Mouse (Mus musculus): ENCODE data around the gene Crybg1.
A peak's percentile ranks its signal among the peaks of the same experiment; 100 is the strongest.

Gene Crybg1

GRCm38 (mm10) chr10:44148337-44149317 is at the start of gene Crybg1:
TSS of gene Crybg1 (minus strand) at chr10:44148853.
- peak; percentile 22 to 41 for DNase-seq

- DNase-seq = no peak
Observed at GRCm38 (mm10) chr10:44177365-44177764, 28.7 kb upstream of the Crybg1 start.

GRCm38 (mm10) chr10:44176548-44176947 is 27.9 kb upstream of the Crybg1 start:
- no peak for DNase-seq

GRCm38 (mm10) chr10:44176120-44176519 is 27.5 kb upstream of the Crybg1 start:
- DNase-seq = no peak

- DNase-seq = no peak
Observed at GRCm38 (mm10) chr10:44170145-44170544, 21.5 kb upstream of the Crybg1 start.

GRCm38 (mm10) chr10:44167061-44167460 is 18.4 kb upstream of the Crybg1 start:
- no peak for DNase-seq

DNA sequence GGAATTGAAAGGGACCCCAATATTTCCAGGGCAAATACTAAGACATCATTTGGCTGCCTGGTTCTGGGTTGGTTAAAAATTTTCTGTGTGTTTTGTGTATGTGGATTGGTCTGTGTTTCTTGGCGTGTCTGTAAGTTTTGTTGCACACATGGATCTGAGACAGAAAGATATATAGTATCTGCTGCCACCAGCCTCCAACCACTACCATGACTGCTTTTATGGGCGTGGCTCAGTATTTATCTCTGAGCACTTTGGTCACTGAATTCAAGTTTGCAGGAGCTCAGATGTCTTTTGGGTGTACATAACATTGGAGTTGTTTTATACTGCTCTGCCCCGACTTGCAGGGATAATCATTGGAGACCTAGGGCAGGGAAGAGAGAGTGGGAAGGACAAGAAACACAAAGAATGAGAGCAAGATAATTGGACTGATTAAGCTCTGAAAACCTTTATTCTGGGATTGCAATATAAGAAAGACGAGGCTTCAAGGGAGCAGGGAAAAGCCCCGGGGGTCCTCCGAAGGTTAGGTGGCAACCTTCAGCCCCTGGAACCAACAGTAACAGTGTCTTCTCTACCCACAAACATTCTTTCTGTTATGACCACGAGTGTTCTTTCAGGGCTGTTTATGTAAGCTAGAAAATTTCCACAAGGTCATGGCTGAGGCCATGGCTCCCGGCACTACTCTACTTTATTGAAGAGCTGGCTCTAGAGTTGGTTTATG is 15.8 kb upstream of the Crybg1 start:
- DNase-seq = no peak

GRCm38 (mm10) chr10:44163028-44163427 is 14.4 kb upstream of the Crybg1 start:
- no peak for DNase-seq

GRCm38 (mm10) chr10:44160150-44160549 is 11.5 kb upstream of the Crybg1 start:
- DNase-seq = no peak

DNA sequence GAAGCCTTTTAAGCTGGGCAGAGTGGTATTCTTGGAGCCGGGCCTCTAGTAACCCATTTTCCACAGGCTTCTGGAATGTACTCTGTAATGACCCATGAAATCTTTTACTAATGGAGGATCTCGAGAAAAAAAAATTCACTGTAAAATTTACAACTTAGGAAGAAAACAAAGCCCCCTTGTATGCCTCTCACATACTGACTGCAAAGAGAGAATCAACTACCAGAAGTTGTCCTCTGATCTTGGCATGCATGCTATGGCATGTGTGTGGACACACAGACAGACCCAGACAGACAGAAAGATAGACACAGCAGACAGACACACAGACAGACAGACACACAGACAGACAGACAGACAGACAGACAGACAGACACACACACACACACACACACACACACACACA is 8.8 kb upstream of the Crybg1 start:
- no peak for DNase-seq

DNA sequence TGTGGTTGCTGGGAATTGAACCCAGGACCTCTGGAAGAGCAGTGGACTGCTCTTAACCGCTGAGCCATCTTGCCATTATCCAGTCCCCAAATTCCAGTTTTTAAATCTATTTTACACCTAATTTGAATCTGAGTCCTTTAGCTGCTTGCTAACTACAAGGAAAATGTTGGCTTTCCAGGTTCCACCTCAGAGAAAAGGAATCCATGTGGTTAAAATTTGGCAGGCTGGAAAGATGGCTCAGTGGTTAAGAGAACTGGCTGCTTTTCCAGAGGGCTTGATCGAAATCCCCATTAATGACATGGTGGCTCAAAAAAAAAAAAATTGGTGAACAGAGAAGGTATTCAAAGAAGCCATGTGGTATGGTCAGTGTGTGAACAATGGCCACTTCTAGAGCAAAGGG is 1.8 kb upstream of the Crybg1 start:
- no peak for DNase-seq

GRCm38 (mm10) chr10:44143401-44143800 is 5.3 kb downstream of the Crybg1 start:
- no peak for DNase-seq

GRCm38 (mm10) chr10:44138137-44138855 is 10.4 kb downstream of the Crybg1 start:
- no peak for DNase-seq

DNA sequence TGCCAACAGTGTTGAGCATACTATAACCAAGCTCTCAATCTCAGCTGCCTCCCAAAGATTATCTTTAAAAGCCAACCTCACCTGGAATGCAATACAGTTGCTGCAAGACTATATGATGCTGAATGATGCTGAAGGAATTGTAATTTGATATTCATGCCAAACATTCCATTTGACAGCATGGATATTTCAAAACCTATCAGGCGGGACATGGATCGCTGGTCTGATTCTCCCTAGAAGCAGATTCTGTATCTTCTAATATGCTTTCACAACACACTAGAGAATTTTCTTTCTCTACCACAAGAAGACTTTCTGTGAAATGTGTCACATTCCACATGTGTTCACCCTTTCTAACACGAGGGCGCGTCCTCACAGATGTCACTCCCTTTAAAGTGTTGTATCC is 22.6 kb downstream of the Crybg1 start:
- DNase-seq = no peak

- no peak for DNase-seq
Observed at GRCm38 (mm10) chr10:44124400-44124933, 24.2 kb downstream of the Crybg1 start.

DNA sequence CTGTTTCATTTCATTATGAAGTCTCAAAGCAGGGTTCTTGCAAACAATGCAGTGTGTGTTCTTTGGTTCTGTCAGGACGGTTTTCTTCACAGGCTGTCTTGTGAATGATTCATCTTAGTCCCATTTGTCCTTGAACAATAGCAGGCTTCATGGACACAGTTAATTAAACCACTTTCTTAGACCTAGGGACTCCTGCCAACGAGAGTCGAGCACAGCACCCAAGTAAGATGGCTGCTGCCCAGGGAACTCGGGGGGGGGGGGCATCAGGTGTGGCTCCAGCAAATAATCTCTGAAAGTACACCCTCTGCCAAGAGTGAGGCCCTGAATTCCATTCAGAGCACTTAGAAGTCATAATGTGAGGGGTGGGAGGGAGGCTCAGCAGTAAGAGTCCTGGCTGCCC is 30.0 kb downstream of the Crybg1 start:
- no peak for DNase-seq

- DNase-seq = no peak
Observed at GRCm38 (mm10) chr10:44116796-44117195, 31.9 kb downstream of the Crybg1 start.

- no peak for DNase-seq
Observed at GRCm38 (mm10) chr10:44114611-44115010, 34.0 kb downstream of the Crybg1 start.

DNA sequence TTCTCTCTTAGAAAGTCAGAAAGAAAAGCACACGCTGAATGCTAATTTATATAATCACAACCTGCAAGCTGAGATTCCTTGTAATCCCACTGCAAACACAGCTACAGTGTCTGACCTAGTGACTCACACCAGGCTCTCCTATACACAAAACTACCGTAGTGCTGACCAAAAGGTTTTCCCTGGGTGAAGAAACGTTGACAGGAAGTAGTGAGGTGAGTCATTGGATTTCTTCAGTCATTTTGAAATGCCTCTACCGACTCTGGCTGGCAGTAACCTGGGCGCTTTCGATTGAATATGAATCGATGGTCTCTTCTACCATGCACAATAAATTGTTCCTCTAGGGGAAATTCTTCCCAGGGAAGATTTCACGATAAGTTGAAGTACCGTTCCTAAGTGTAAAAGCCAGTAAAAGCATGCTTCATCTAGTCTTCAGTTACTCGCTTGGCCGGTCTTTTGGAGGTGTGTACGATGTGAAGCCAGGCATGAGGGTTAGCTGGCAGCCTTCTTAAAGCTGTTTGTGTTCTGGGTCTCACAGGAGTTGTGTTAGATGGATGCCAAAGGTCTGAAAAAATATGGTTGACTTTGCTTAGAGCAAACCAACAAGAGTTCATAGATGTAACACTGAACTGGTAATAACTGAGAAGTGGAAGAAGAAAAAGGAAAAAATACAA is 36.5 kb downstream of the Crybg1 start:
- DNase-seq = no peak

DNA sequence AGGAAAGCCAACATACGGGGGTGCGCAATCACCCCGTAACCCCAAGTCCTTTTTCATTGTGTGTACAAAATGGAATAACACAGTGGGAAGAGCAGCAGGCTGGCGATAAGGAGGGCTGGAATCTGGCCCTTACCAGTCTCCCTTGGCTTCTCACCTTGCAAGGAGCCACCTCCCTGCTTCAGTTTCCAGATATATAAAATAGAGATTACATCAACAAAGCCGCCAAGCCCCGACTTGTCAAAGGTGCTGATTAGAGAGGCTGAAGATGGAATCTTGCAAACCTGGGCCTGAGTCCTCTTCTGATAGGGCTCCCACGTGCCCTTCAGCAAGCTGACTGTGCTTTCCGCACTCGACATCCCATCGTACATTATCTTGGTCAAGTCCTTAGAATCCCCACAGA is 37.5 kb downstream of the Crybg1 start:
- no peak for DNase-seq

GRCm38 (mm10) chr10:44110460-44110859 is 38.2 kb downstream of the Crybg1 start:
- no peak for DNase-seq

DNA sequence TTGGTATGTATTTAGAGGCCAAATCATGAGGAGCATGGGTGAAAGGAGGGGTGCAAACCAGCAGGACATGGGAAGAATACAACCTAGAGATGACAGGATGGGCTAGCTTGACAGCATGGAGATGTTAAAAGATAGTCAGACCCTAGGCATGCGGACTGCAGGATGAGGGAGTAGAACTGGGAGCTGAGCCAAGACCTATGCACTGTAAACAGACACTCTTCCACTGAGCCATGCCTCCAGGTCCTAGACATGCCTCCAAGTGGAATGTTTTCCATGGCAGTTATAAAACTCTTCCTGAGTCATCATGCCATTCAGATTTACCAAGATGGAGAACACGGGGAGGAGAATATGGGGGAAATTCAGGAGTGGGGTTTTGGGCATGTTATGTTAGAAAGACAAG is 53.9 kb downstream of the Crybg1 start:
- DNase-seq = no peak
